Mouse (Mus musculus) myocyte (in vitro differentiated cells): ENCODE measurements around the gene Pigp.

Source experiments
- CEBPB ChIP-seq: IDR thresholded peaks from 2 replicates; pipeline ENCODE4 v1.6.1; 2011; ENCODE audit warnings: mild to moderate bottlenecking, moderate library complexity; ENCODE audit not compliant: poor library complexity, insufficient read depth, severe bottlenecking
- E2F4 ChIP-seq: IDR thresholded peaks from one replicate; pipeline ENCODE4 v1.6.1; 2011; ENCODE audit warnings: mild to moderate bottlenecking, control low read depth, moderate library complexity; ENCODE audit not compliant: insufficient read depth
- MAX ChIP-seq: IDR thresholded peaks from one replicate; pipeline ENCODE4 v1.6.1; 2011; ENCODE audit warnings: low read depth, mild to moderate bottlenecking, control low read depth
- MYOD1 ChIP-seq, 3 experiments: IDR thresholded peaks; one replicate each; pipeline ENCODE4 v1.6.1; 2011; ENCODE audit warnings: control low read depth in 2 of 3, low read depth in 2 of 3, mild to moderate bottlenecking in 2 of 3, moderate library complexity in 1 of 3; ENCODE audit not compliant: insufficient read length in 2 of 3, control insufficient read depth in 1 of 3
- MYOG ChIP-seq, 3 experiments: IDR thresholded peaks; one replicate each; pipeline ENCODE4 v1.6.1; 2011; ENCODE audit warnings: control low read depth in 2 of 3, low read depth in 2 of 3, mild to moderate bottlenecking in 2 of 3; ENCODE audit not compliant: insufficient read length in 2 of 3, control insufficient read depth in 1 of 3, insufficient read depth in 1 of 3
- POLR2A ChIP-seq: IDR thresholded peaks from one replicate; pipeline ENCODE4 v1.6.1; 2011; ENCODE audit warnings: low read depth, mild to moderate bottlenecking, control low read depth, moderate library complexity; ENCODE audit not compliant: insufficient read length
- REST ChIP-seq: IDR thresholded peaks from one replicate; pipeline ENCODE4 v1.6.1; 2011; ENCODE audit warnings: mild to moderate bottlenecking, control low read depth, moderate library complexity; ENCODE audit not compliant: insufficient read depth, insufficient read length
- TCF12 ChIP-seq: IDR thresholded peaks from one replicate; pipeline ENCODE4 v1.6.1; 2011; ENCODE audit warnings: mild to moderate bottlenecking, control low read depth; ENCODE audit not compliant: poor library complexity, insufficient read depth, severe bottlenecking
- TCF3 ChIP-seq: IDR thresholded peaks from one replicate; pipeline ENCODE4 v1.6.1; 2011; ENCODE audit warnings: low read depth, control low read depth; ENCODE audit not compliant: insufficient read length

DNA sequence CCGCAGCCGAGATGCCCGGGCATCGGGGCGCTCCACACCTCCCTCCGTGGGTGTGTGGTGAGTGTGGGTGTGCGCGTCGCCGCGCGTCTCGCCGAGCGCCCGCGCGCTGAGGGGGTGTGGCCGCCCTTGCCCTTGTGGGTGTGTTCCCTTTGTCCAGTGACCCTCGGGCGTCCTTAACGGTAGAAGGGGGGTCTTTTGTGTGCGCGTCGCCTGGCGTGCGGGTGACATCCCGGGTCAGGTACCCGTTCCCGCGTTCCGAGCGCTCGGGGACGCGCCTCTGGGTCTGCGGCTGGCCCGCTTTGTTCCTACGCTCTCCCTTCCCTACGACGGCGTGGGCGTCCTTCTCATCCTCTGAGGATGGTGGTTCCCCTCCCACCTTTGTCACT lies 734 bp downstream of the Pigp start:
- TF ChIP-seq POLR2A, result peak; percentile 21
- no peak for TF ChIP-seq MAX
- TF ChIP-seq E2F4, result no peak
- TF ChIP-seq TCF12, result no peak
- TF ChIP-seq REST, result no peak
- TF ChIP-seq MYOG (IDR thresholded peaks at IDR 0.05; ENCODE audit: control insufficient read depth in 1 of 3, insufficient read depth in 1 of 3, insufficient read length in 2 of 3, low read depth in 2 of 3), result no peak
- TF ChIP-seq TCF3, result no peak
- TF ChIP-seq MYOD1 (IDR thresholded peaks at IDR 0.05; ENCODE audit: control insufficient read depth in 1 of 3, insufficient read length in 2 of 3, low read depth in 2 of 3), result peak in 1 of 3 experiments; percentile 0
- no peak for TF ChIP-seq CEBPB
